Mouse (Mus musculus) testis, postnatal 10 days (tissue): ENCODE data around the gene Spindoc.
"Not testable (repeated sequence)": the region's sequence is repeated elsewhere in the genome, so short reads cannot be mapped to it uniquely, and the experiment has no call there.

Source experiments
- DNase-seq: peaks from one replicate; pipeline ENCODE4 v3.0.0; 2021; ENCODE audit warnings: low spot score

Gene Spindoc

GRCm38 (mm10) chr19:7398898-7399297 is 16.1 kb upstream of the Spindoc start:
- not testable (repeated sequence) for DNase-seq

GRCm38 (mm10) chr19:7396867-7397826 is 14.4 kb upstream of the Spindoc start:
- DNase-seq, result peak; percentile 59

GRCm38 (mm10) chr19:7388488-7388887 is 5.7 kb upstream of the Spindoc start:
- DNase-seq, result no peak

- no peak for DNase-seq
Observed at GRCm38 (mm10) chr19:7386042-7386441, 3.2 kb upstream of the Spindoc start.

GRCm38 (mm10) chr19:7382248-7382902 is 419 bp downstream of the Spindoc start:
- peak; percentile 87 for DNase-seq

- DNase-seq, result no peak
Observed at GRCm38 (mm10) chr19:7381906-7382247, 917 bp downstream of the Spindoc start.

- no peak for DNase-seq
Observed at GRCm38 (mm10) chr19:7377639-7378038, 5.2 kb downstream of the Spindoc start.

- DNase-seq, result no peak
Observed at GRCm38 (mm10) chr19:7374491-7374890, 8.3 kb downstream of the Spindoc start.

- not testable (repeated sequence) for DNase-seq
Observed at GRCm38 (mm10) chr19:7369469-7369868, 13.3 kb downstream of the Spindoc start.

- DNase-seq, result no peak
Observed at GRCm38 (mm10) chr19:7353636-7354035, 29.2 kb downstream of the Spindoc start.

- no peak for DNase-seq
Observed at GRCm38 (mm10) chr19:7352809-7353495, 29.8 kb downstream of the Spindoc start.

- DNase-seq, result peak; percentile 51
Observed at GRCm38 (mm10) chr19:7349993-7350392, 32.8 kb downstream of the Spindoc start.

- peak; percentile 57 for DNase-seq
Observed at GRCm38 (mm10) chr19:7345235-7345755, 37.5 kb downstream of the Spindoc start.

- DNase-seq, result no peak
Observed at GRCm38 (mm10) chr19:7342646-7343045, 40.1 kb downstream of the Spindoc start.

GRCm38 (mm10) chr19:7341512-7342397 is 41.0 kb downstream of the Spindoc start, which contains the start of gene Mark2:
Gene Mark2 (minus strand): TSS chr19:7341860.
- DNase-seq, result peak; percentile 100

- DNase-seq, result peak; percentile 53
Observed at GRCm38 (mm10) chr19:7340780-7341475, 41.9 kb downstream of the Spindoc start.

- DNase-seq, result no peak
Observed at GRCm38 (mm10) chr19:7340371-7340779, 42.4 kb downstream of the Spindoc start.

GRCm38 (mm10) chr19:7339867-7340266 is 42.9 kb downstream of the Spindoc start:
- no peak for DNase-seq

GRCm38 (mm10) chr19:7339026-7339425 is 43.8 kb downstream of the Spindoc start:
- peak; percentile 50 for DNase-seq

- DNase-seq, result no peak
Observed at GRCm38 (mm10) chr19:7337781-7338342, 44.9 kb downstream of the Spindoc start.
